ENCODE assay signal across 8 mouse cellular contexts in the genomic region with DNA sequence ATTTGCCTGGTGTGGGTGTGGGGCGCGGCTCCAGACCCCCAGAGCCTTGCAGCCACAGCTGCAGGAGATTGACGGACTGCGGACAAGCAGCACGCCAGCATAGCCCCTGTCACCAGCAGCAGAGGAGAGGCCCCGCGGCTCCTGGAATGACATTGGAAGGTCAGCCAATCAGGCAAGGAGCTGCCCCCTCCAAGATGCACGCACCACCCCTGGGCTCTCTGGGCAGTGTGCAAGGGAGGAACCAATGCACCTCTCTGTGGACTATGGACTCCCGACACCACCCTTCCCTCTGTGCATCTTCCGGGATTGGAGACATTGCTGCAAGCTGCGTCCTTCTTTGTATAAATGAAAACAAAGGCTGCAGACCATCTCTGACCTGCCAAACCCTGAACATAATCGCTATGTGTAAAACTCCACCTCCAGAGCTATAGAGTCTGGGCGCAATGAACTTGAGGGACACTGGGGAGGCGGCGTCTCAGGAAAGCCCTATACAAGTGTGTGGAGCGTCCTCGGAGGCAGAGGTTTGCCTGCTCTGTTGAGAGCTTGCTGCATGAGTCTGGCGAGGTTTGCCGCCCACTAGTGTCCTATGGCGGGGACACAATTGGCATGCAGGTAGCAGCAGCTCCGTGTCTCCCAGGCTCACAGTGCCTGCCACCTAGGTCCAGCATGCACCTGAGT. TPM values are rescaled to one million over a fixed set of nuclear protein-coding genes. Genes with fewer than 3 reads are reported as not detected.
A peak's percentile ranks its signal among the peaks of the same experiment; 100 is the strongest.
DNase-seq lines count a peak whose midpoint lies in the region; ATAC-seq lines count a peak whose summit lies in the region.

No protein-coding gene starts in this region.

- peak overlapping the region; percentile 74 for H3K9ac ChIP-seq in forebrain, embryonic 13.5 days
- peak overlapping the region; percentile 42 for H3K9ac ChIP-seq in hindbrain, embryonic 11.5 days (ENCODE audit: low read depth, low read length)
- 0 out of 2 replicates have a peak overlapping the region, but pooled peaks have one; percentile 36 for H3K9ac ChIP-seq in lung, embryonic 16.5 days (ENCODE audit: low read length)

- no peaks in the 10 kb centered on the region for H3K36me3 ChIP-seq in forebrain, embryonic 13.5 days (ENCODE audit: poor library complexity, severe bottlenecking)
- no peaks in the 10 kb centered on the region for H3K36me3 ChIP-seq in hindbrain, embryonic 11.5 days (ENCODE audit: control insufficient read depth, insufficient read depth, low read length)
- H3K36me3 ChIP-seq in lung, embryonic 16.5 days (ENCODE audit: control insufficient read depth, insufficient read depth, low read length), result no peaks in the 10 kb centered on the region

- H3K4me1 ChIP-seq in forebrain, embryonic 13.5 days, result peaks cover 28% of the 10 kb centered on the region
- H3K4me1 ChIP-seq in hindbrain, embryonic 11.5 days (replicated peaks; ENCODE audit: control insufficient read depth, insufficient read depth, low read length), result no peaks in the 10 kb centered on the region; the same call in 1 of the 2 replicates
- H3K4me1 ChIP-seq in lung, embryonic 16.5 days (replicated peaks; ENCODE audit: control insufficient read depth, insufficient read depth, low read length), result 0 out of 2 replicates have a peak, but pooled peaks cover 3% of the 10 kb centered on the region

- DNase-seq in NIH3T3 (ENCODE audit: low read depth), result peak; percentile 24
- DNase-seq in hindbrain, embryonic 11.5 days (ENCODE audit: low spot score), result peak; percentile 75
- peak; percentile 59 for DNase-seq in layer of hippocampus, adult 9-11 months
- DNase-seq in retina, embryonic 14.5 days (ENCODE audit: low spot score), result peak; percentile 80

- H3K27me3 ChIP-seq in forebrain, embryonic 13.5 days, result peaks cover 28% of the 10 kb centered on the region
- H3K27me3 ChIP-seq in hindbrain, embryonic 11.5 days (ENCODE audit: control insufficient read depth, insufficient read depth, low read length), result peaks cover 20% of the 10 kb centered on the region
- H3K27me3 ChIP-seq in lung, embryonic 16.5 days (ENCODE audit: control insufficient read depth, insufficient read depth, low read depth, low read length), result peaks cover 34% of the 10 kb centered on the region

- H3K27ac ChIP-seq in forebrain, embryonic 13.5 days, result peak overlapping the region; percentile 61
- peak overlapping the region; percentile 64 for H3K27ac ChIP-seq in hindbrain, embryonic 11.5 days (ENCODE audit: low read depth, low read length)
- H3K27ac ChIP-seq in lung, embryonic 16.5 days (ENCODE audit: low read length), result no peak overlapping the region

- H3K4me3 ChIP-seq in forebrain, embryonic 13.5 days, result peak overlapping the region; percentile 50
- H3K4me3 ChIP-seq in hindbrain, embryonic 11.5 days (ENCODE audit: low read depth, low read length), result peak overlapping the region; percentile 27
- H3K4me3 ChIP-seq in lung, embryonic 16.5 days (ENCODE audit: low read length), result peak overlapping the region; percentile 30

- H3K4me2 ChIP-seq in forebrain, embryonic 13.5 days, result peak overlapping the region; percentile 84
- peak overlapping the region; percentile 66 for H3K4me2 ChIP-seq in hindbrain, embryonic 11.5 days (replicated peaks; ENCODE audit: low read depth, low read length)
- peak overlapping the region; percentile 58 for H3K4me2 ChIP-seq in lung, embryonic 16.5 days (ENCODE audit: low read depth, low read length)

- no peaks in the 10 kb centered on the region for H3K9me3 ChIP-seq in forebrain, embryonic 13.5 days (replicated peaks)
- no peaks in the 10 kb centered on the region for H3K9me3 ChIP-seq in hindbrain, embryonic 11.5 days (ENCODE audit: control insufficient read depth, low read length)
- H3K9me3 ChIP-seq in lung, embryonic 16.5 days (ENCODE audit: control insufficient read depth, low read length), result no peaks in the 10 kb centered on the region

- WGBS in forebrain, embryonic 13.5 days, result under 1% methylated on average over 21 of the region's 21 CpGs
- WGBS in hindbrain, embryonic 11.5 days, result under 1% methylated on average over 21 of the region's 21 CpGs
- under 1% methylated on average over 21 of the region's 21 CpGs for WGBS in lung, embryonic 16.5 days

- ATAC-seq in cerebellum, adult (ENCODE audit: insufficient number of reproducible peaks, low FRiP score, low TSS enrichment), result peak; percentile 87
- ATAC-seq in forebrain, embryonic 13.5 days, result peak; percentile 79
- peak; percentile 80 for ATAC-seq in hindbrain, embryonic 11.5 days (ENCODE audit: low FRiP score)
- peak; percentile 60 for ATAC-seq in lung, embryonic 16.5 days (ENCODE audit: low read depth)
- ATAC-seq in erythroblast, adult 5-6 weeks (replicated peaks; ENCODE audit: low FRiP score, poor library complexity, severe bottlenecking), result no peak

RNA-seq across cellular contexts. Expression of gene Dscam, which starts 5.0 kb away (rescaled TPM):
- 3.5 and 3.8 TPM in 2 replicates for polyA plus RNA-seq in forebrain, embryonic 13.5 days (2015; fragmentation: Nextera tagmentation; extraction: Ambion mirVana)
- 2.0 and 2.3 TPM in 2 replicates for polyA plus RNA-seq in hindbrain, embryonic 11.5 days (2014; fragmentation: Nextera tagmentation; extraction: Ambion mirVana)
- polyA plus RNA-seq in lung, embryonic 16.5 days (2015; fragmentation: Nextera tagmentation; extraction: Ambion mirVana), result not detected in 2 replicates
- 0.58 TPM in 1 of 2 replicates, not detected in the other for total RNA-seq in erythroblast, adult 5-6 weeks (2015; ENCODE audit: low replicate concordance)
- total RNA-seq in erythroblast, adult 5-6 weeks (2017; ENCODE audit: low replicate concordance), result not detected in 2 replicates

Comparison
In these comparisons a context has a peak if more than half of its experiments do, and no peak if none do; other contexts are left out.
1. DNase-seq: peak in every context shown above with its lines; median percentile 80 in retina, embryonic 14.5 days; 75 in hindbrain, embryonic 11.5 days; 59 in layer of hippocampus, adult 9-11 months; 24 in NIH3T3.